Mouse (Mus musculus) ZHBTc4 (cell line): ENCODE measurements around the gene Col13a1.
A peak's percentile ranks its signal among the peaks of the same experiment; 100 is the strongest.

Experiments
- DNase-seq: peaks from one replicate; pipeline ENCODE4 v3.0.0-alpha.2; 2011; ENCODE audit warnings: low read depth, low spot score

Col13a1 gene

DNA sequence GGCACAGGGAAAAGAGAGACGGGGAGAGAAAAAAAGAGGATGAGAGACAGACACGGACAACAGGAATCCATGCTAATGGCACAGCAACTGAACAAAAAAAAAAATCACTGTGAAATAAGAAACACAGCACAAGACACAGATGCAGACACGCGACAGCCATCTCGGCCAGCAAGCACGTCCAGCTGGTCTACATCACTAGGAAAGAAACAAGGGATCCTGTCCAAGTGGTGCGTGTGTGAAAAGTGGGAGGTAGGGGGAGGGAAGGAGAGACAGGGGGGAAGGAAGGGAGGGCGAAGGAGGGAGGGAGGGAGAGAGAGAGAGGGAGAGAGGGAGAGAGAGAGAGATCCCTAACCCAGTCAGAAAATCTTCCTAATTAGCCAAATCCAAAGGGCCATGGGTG is 73.6 kb downstream of the Col13a1 start:
- DNase-seq = no peak

DNA sequence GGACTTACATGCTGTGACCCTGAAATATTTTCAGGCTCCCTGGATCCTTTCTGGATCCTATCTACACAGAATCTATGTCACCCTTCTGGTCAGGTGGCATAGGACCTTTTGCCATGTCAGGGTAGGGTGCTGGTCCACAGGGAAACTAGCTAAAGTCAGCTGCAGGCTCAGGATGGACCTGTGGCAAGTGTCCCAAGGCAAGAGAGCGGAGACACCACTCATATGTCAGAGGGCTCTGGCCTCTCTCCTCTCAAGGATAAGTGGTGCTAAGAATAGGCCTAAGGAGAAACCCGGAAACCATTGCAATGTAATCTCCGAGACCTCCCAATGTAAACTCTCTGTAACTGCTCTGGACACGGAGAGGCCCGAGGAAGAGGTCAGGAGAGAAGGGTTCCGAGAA is 80.8 kb downstream of the Col13a1 start:
- no peak for DNase-seq

DNA sequence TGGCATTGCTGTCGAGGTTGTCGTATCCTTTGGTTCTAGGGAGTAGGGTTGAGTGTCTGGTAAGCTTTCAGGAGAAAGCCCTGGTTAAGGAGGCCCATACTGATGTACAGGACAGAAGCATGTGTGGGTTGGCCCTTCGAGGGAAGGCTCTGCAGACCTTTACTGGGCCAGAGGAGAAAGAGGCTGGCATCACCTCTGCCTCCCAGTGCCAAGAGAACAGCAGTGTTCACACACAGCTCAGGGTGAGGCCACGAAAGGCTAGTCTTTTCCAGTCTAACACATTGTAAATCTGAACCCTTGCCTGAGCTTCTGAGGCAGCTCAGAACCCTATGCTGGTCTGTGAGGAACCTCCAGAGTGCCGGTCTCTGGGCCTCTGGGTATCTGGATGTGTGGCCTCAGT is 84.3 kb downstream of the Col13a1 start:
- DNase-seq = no peak

DNA sequence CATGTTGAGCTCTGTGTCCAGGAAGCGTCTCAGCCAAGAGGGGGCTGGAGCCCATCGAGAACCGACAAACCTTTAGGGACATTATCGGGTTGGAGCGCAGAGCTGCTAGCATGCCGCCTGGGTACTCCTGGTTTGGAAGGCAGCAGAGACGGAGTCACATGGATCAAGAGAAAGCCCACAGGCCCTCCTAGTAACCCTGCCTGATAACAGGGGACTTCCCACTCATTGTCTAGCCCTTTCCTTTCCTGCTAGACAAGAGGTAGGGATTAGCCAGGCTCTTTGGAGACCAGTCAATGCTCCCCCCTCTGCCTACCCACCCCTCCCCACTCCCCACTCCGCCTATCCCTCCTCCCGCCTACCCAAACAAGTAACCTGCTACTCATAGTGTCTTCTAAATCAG is 87.8 kb downstream of the Col13a1 start:
- no peak for DNase-seq

DNA sequence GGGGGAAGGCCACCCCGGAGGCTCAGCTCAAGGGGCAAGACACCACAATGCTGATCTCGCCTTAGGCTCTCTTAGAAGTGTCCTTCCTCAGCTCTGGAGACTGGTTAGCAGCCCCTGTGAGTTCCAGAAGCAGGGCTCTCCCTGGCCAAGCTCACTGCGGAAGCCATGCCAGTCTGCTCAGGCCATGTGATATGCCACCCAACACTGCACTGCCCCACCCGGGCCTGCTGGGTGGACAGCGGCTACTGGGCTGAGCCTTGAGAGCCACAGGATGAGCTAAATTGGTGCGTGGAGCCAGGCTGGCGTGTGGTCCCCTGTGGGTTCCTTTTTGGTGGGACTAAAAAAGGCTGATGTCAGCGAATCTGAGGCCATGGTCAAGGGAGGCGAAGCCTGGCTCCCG is 88.6 kb downstream of the Col13a1 start:
- no peak for DNase-seq

DNA sequence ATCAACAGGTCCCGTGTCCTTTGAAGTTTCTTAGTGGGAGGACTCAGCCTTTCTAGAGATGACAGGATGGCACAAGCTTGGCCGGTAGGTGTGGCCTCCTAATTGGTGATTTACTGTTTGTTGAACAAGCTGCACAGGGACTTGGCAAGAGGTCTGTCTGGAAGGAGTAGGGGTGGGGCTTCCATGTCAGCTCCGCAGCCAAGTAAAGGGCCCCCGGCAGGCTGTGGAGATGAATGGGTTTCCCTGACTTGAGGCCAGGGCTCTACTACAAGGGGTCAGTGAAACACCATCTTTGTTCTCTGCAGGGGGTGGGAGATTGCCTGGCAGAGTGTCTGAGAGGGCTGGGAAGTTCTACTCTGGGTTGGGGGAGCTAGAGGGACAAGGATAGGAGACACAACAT is 99.5 kb downstream of the Col13a1 start:
- DNase-seq = peak; percentile 15

DNA sequence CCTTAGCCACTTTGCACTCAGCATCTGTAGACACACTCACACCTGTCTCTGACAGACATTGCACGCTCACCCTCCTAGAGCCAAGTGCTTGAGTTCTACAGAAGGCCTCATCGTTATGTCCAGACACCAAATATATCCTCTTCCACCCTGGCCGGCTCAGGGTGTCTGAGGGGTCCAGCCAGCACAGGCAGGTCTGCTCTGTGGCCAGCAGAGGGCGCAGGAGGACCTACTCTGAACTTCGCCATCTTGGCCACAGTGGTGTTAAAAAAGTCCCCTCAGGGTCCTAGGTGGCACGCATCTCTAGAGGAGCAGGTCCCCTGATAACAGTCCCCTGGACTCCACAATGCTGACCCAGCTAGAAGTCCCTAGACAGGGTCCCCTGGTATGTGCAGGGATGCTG is 101.1 kb downstream of the Col13a1 start:
- peak; percentile 85 for DNase-seq

DNA sequence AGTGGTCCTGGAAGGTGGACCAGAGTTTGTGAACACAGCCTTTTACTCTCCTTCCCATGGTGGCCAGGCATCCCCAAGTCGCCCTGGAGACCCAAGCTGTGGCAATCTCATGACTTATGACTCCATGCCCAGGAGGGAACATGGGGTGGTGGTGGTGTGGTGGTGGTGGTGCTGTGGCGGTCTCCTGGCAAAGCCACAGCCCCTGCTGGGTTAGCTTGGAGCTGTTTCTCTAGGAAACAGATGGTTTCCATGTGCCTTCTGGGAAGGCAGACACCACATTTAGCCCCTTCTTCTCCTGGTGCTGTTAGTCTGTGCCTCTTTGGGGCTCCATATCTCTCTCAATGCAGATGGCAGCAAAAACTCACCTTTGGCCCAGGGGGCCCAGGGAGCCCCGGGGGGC is 109.1 kb downstream of the Col13a1 start:
- no peak for DNase-seq

DNA sequence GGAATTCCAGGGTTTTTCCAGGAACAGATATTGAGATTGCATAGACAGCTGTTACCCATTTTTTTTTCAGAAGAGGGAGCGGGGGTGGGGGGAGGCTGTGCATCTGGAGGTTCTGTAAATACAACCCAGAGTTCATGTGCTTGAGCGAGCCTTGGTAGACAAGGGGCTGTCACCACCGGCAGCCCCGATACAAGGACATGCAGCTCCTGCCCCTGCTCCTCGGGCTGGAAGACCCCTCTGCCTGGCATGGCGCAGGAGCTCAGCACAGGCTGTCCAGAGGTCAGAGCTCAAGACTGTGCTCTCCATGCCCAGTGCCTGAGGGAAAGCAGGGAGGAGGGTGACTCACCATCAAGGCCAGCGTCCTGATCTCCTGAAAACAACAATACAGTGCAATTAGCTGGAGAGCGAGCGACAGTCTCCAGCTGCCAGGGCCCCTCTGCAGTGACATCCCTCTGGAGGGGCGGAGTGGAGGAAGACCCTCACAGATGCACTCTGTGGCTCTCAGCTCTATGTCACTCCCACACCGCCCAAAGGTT is 112.8 kb downstream of the Col13a1 start:
- no peak for DNase-seq

DNA sequence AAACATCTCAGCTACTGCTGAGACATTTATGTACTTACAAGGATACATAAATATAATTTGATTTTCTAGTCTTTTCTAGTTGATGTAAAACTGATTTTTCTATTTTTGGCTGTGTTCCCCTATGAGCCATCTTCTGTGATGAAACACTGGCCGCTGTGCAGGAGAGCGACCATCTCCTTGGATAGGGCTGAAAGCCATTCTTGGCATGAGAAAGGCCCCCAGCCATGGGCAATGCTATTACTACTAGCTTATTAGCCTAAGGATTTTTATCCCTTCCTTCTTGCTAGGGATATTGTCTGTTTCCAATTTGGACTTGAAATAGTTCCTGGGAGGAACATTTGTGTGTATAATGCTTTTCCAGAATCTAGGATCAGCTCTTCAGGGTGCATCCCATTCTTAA is 119.5 kb downstream of the Col13a1 start:
- DNase-seq = no peak

DNA sequence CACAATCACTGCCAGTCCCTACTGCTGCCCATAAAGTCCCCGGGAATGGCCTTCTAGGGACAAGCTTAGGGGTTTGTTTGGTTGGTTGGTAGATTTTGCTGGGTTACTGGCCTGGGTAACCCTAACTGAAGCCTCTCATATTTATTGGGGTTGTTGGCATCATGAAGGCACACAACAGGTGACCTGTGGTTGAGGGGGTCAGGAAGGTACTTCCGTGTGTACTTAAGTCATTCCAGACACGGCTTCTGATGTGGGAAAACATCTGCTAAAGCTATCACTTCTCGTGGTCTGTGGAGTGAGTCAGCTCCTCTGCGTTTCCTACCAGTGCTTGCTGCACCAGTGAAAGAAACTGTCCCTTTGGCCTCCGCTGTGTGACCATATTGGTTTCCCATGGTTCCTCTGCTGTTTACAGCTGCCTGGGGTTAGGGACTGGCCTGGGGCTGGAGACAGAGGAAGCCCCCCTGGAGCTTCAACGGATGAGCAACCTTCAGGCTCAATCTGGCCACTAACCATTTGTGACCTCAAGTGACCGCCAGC is 123.7 kb downstream of the Col13a1 start:
- DNase-seq = no peak

DNA sequence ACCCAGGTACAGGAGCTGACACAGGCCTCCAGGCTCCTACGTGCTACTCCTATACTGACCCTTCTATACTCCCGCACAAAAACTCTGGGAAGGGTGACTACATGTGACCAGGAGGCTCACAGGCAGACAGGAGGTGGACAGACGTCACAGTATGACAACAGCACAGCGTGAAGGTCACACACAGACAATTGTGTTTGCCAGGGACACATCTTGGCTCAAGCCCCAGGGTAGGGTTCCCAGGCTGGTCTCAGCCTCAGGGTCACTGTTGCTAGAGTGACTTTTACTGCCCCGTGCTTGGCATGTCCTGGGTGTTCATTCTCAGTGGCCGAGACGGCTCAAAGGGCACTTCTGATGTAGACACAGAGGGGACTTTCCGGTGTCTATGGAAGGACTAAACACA is 126.1 kb downstream of the Col13a1 start:
- DNase-seq = no peak

DNA sequence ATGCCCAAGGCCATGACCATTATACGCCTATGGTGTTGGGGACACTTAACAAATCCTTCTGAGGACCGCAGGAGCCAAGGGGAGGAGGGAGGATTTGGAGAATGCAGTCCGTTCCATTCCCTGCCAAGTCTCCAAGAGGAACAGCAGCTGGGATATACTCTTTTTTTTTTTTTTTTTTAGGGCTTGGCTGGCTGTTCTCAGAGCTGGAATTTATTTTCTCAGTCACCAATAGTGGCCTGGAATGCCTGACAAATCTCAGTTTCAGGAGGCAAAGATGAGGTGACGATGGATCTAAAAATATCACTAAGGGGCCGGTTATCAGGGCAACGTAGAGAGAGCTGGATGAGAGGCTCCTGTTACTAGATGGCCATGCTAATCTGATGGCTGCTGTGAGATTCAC is 130.4 kb downstream of the Col13a1 start:
- no peak for DNase-seq

DNA sequence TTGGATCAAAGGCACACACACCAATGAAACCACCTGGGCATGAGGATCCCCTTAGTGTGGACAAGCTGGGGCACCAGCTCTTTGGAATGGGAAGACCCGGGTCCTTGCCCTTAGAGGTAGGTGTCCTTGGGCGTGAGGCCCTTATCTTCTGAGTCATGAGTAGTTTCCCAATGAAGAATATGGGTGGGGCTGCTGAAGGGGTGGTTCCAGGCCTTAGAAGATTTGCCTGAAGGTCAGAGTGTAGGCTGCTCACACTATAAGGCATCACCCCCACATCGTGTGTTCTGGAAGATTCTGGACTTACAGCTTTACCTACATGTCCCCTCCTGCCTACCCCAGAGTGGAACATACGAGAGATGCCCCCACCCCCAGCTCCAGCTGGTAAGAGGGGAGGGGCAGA is 133.4 kb downstream of the Col13a1 start:
- no peak for DNase-seq

DNA sequence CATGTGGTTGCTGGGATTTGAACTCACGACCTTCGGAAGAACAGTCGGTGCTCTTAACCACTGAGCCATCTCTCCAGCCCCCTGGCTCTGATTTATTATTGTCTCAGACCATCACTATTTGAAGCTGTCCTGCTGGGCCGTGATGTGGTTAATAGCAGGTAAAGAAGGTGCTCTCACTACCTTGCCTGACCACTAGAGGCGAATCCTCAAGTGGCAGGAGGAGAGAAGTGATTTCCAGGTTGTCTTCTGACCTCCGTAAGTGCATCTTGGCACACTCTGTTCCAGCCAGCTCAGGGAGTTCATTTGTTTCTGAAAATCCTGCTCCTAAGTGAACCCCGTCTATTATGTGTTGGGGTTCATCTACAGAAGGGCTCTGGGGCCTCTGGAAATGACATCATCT is 134.4 kb downstream of the Col13a1 start:
- peak; percentile 65 for DNase-seq

DNA sequence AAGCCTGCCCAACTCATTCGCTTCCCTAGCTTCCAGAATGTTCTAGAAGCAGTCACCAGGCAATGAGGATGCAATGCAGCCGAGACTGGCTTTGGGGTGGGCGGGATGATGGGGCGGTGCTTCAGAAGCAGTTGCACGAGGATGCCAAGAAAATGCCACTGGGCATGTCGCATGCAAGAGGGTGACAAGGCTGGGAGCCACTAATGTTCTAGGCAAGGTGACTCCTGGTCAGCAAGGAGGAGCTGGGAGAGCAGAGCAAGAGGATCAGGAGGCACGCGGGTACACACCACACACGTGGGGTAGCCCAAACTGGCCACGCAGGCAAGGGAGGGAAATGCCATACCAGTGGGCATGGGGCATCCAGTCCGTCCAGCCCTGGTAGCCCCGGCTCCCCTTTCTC is 136.6 kb downstream of the Col13a1 start:
- no peak for DNase-seq

DNA sequence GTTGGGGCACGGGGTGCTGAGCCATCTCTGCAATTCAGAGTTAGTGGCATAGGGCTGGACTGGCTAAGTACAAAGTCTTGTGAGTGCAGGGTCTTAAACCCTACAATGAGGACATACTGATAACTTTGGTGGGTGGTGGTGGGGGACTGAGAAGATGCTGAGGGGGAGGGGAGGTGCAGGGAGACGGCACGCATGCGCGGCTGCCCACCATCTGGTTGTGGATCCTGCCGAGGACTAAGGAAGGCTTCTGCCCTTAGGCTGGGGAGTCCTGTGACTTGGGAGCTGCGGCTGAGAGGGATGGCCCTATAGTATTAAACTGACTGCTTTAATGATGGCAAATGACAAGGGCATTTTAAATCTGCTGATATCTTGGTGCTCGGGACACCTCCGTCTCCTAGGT is 139.6 kb downstream of the Col13a1 start:
- DNase-seq = no peak

DNA sequence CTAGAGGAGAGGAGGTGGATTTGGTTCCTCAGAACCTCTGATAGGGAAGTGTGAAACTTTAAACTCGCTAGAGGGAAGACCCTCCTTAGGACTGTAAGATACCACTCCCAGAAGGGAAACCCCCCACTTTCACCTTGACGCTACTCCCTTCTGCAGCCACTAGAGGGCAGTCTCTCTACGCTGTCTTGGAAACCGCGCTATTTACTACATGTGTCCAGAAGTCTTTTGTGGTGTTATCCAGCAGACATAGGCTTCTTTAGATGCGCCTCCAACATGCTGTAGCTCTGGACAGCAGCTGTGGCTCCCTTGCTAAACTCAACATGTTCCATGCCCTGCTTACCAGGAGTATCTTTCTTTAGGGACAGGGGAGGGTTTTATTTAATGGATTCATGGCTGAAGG is 140.1 kb downstream of the Col13a1 start:
- DNase-seq = peak; percentile 79

DNA sequence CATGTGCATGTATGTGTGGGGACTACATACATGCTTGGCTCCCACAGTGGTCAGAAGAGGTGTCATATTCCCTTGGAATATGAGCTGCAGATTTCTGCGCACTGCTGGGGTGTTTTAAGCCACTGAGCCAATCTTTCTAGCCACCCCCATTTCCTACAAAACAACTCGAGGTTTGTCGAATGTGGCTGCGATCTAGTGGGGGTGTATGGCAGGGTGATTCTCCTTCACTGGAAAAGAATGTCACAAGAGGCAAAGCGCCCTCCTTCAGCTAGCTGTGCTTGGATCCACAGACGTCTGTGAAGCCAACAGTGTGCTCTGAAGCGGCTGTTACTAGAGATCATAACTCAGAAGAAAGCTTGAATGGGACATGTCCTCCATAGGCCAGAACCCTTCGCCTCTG is 141.6 kb downstream of the Col13a1 start:
- DNase-seq = no peak

DNA sequence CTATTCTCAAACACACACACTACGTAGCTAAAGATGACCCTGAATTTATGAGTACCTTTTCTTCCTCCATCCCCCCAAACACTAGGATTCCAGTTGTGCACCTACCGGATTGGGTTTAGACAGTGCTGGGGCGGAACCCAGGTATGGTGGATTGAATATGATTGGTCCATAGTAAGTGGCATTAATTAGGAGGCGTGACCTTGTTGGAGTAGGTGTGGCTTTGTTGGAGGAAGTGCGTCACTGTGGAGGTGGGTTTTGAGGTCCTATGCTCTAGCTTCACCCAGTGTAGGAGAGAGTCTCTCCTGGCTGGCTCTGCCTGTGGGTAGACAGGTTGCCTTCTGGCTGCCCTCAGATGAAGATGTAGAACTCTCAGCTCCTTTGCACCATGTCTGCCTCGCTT is 144.6 kb downstream of the Col13a1 start:
- DNase-seq = peak; percentile 83

DNA sequence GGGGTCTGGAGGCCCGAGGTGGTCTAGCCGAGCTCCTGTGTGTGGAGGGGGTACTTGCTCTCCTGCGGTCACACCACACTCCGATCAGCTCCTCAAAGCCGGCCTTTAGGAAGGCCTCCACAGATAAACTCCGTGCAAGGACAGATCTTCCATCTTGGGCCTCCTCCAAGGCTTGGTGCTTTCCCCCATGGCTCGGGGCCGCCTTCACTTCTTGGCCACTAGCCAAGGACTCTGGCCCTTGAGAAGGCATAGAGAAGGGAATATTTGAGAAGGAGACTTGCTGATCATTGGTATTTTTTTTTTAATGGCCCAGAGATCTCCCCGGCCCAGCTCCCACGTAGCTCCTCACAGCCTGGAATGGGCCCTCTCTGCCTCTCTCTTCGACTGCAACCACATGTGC is 146.2 kb downstream of the Col13a1 start:
- DNase-seq = no peak

DNA sequence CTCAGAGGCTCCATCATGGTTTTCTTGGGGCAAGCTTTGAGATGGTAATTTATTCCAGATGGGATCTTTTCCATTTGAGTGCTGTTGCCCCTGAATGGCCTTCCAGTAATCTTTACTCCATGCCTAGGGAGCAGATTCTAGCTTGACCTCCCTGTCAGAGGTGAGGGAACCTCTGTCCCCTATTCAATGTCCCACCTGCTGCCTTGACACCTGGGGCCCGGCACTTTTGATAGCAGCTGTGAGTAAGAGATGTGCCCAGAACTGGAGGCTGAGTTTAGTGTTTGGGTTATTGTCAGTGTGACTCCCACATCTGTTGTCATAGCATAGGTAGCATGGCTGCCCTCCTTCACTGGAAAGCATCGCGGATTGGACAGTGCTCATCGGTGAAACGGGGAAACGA is 147.2 kb downstream of the Col13a1 start:
- DNase-seq = peak; percentile 54

DNA sequence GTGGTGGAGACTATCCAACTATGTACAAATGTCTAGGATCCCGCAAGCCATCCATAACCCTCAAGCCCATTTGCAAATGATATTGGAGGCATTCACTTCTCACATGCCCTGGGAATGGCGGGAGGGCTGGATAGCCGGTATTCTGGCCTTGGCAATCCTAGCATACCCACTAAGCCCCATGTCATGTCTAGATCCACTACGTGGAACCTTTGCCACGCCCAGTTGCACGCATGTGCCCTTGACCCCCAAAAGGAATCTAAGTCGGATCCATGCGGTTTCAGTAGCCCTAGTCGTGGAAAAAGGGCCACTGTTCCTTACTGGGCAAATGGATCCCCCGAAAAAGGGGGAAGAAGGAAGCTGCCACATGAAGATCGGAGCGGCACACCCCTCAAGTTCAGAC is 147.7 kb downstream of the Col13a1 start:
- DNase-seq = peak; percentile 77

DNA sequence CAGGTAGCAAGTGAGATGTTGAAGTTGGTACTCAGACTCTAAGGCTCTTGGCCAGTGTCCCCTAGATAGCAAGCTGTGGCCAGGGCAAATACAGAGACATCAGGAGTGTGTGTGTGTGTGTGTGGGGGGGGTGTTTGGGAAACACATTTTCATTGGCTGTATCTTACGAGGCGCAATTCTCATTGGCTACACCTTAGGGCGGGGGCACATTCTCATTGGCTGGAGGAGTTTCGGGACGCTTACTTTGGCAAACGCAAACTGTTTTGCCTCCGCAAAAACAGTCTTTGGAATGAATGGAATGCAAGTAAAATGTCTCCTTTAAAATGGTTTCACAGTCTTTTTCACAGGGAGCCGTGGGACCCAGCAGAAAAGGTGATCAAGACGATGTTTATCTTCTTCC is 148.1 kb downstream of the Col13a1 start:
- DNase-seq = peak; percentile 89
